Mouse (Mus musculus): ENCODE data around the gene Tex35. TPM values are rescaled to one million over a fixed set of nuclear protein-coding genes. Genes with fewer than 3 reads are reported as not detected.

Gene Tex35
- polyA plus RNA-seq, 1 experiment from 2014 or later = 0.22 TPM

GRCm38 (mm10) chr1:157081999-157082398, 26.5 kb downstream of the Tex35 start:
- ATAC-seq (no peak), DNase-seq (ENCODE audit: low read depth, low spot score) (no peak)
- ChIA-PET CTCF (interaction anchor here (0.7 to 4.1 kb wide), 5 partner anchors 165 to 461 kb away, joined by 3 to 40 read pairs (median 3); no protein-coding TSS in a partner anchor), POLR2A (interaction anchor here (0.7 kb wide), 1 partner anchor 23 kb away, joined by 3 read pairs; no protein-coding TSS in a partner anchor)
- in situ Hi-C loops (cut with MboI; ENCODE audit: low pct_unique_long_range_greater_than_20kb) = loop anchor here (5.0 kb wide), 1 partner anchor 200 kb away; no protein-coding TSS in a partner anchor
- no peaks in the 10 kb centered on the region for H3K27me3 ChIP-seq
- no peak for TF ChIP-seq CTCF (IDR thresholded peaks at IDR 0.05)

- ChIA-PET POLR2A (interaction anchor here (0.6 to 0.7 kb wide), 2 partner anchors 24 to 26 kb away, joined by 3 read pairs; no protein-coding TSS in a partner anchor), CTCF (interaction anchor here (0.6 to 4.1 kb wide), 7 partner anchors 116 to 462 kb away, joined by 3 to 40 read pairs (median 3); no protein-coding TSS in a partner anchor)
- DNase-seq (ENCODE audit: low read depth, low spot score) (no peak), ATAC-seq (peak; percentile 18)
- in situ Hi-C loops (cut with MboI; ENCODE audit: low pct_unique_long_range_greater_than_20kb) = loop anchor here (5.0 kb wide), 1 partner anchor 201 kb away; no protein-coding TSS in a partner anchor
- no peak for TF ChIP-seq CTCF (IDR thresholded peaks at IDR 0.05)
- H3K27me3 ChIP-seq = no peaks in the 10 kb centered on the region
Observed at GRCm38 (mm10) chr1:157081076-157081804, 27.2 kb downstream of the Tex35 start.

- ChIA-PET CTCF (interaction anchor here (0.7 to 4.1 kb wide), 6 partner anchors 163 to 350 kb away, joined by 3 to 40 read pairs (median 4); no protein-coding TSS in a partner anchor), POLR2A (no interaction called here)
- TF ChIP-seq CTCF (IDR thresholded peaks at IDR 0.05) = no peak
- in situ Hi-C loops (cut with MboI; ENCODE audit: low pct_unique_long_range_greater_than_20kb) = loop anchor here (5.0 kb wide), 1 partner anchor 202 kb away; no protein-coding TSS in a partner anchor
- no peak for DNase-seq (ENCODE audit: low read depth, low spot score)
- H3K27me3 ChIP-seq = no peaks in the 10 kb centered on the region
- no peak for ATAC-seq
Observed at GRCm38 (mm10) chr1:157080071-157080470, 28.4 kb downstream of the Tex35 start.

GRCm38 (mm10) chr1:157079384-157080025, 29.0 kb downstream of the Tex35 start:
- no peak for TF ChIP-seq CTCF (IDR thresholded peaks at IDR 0.05)
- peak; percentile 74 for ATAC-seq
- ChIA-PET CTCF (interaction anchor here (0.7 to 4.1 kb wide), 6 partner anchors 163 to 349 kb away, joined by 3 to 40 read pairs (median 4); no protein-coding TSS in a partner anchor), POLR2A (no interaction called here)
- no peak for DNase-seq (ENCODE audit: low read depth, low spot score)
- in situ Hi-C loops (cut with MboI; ENCODE audit: low pct_unique_long_range_greater_than_20kb) = loop anchor here (5.0 kb wide), 4 partner anchors 77 to 337 kb away; no protein-coding TSS in a partner anchor
- H3K27me3 ChIP-seq = no peaks in the 10 kb centered on the region

- ATAC-seq = peak; percentile 35
Observed at GRCm38 (mm10) chr1:157076781-157077705, 31.4 kb downstream of the Tex35 start.

GRCm38 (mm10) chr1:157076257-157076656, 32.2 kb downstream of the Tex35 start:
- DNase-seq (ENCODE audit: low read depth, low spot score) (no peak), ATAC-seq (no peak)
- in situ Hi-C loops (cut with MboI; ENCODE audit: low pct_unique_long_range_greater_than_20kb) = loop anchor here (5.0 kb wide), 3 partner anchors 74 to 334 kb away; no protein-coding TSS in a partner anchor
- no peaks in the 10 kb centered on the region for H3K27me3 ChIP-seq
- no peak for TF ChIP-seq CTCF (IDR thresholded peaks at IDR 0.05)
- ChIA-PET CTCF (interaction anchor here (0.6 to 3.8 kb wide), 20 partner anchors 14 to 339 kb away, joined by 3 to 54 read pairs (median 4); no protein-coding TSS in a partner anchor), POLR2A (interaction anchor here (0.7 kb wide), 1 partner anchor 69 kb away, joined by 3 read pairs; no protein-coding TSS in a partner anchor)

More at GRCm38 (mm10) chr1:157076781-157077705, 31.4 kb downstream of the Tex35 start:
- POLR2A ChIA-PET = interaction anchor here (0.6 to 1.4 kb wide), 3 partner anchors 151 to 313 kb away, joined by 3 to 4 read pairs (median 3); no protein-coding TSS in a partner anchor
- TF ChIP-seq CTCF (IDR thresholded peaks at IDR 0.05) = no peak
- in situ Hi-C loops (cut with MboI; ENCODE audit: low pct_unique_long_range_greater_than_20kb) = loop anchor here (5.0 kb wide), 3 partner anchors 75 to 335 kb away; no protein-coding TSS in a partner anchor
- DNase-seq (ENCODE audit: low read depth, low spot score) = no peak
- H3K27me3 ChIP-seq = no peaks in the 10 kb centered on the region
- CTCF ChIA-PET = interaction anchor here (0.7 to 3.8 kb wide), 20 partner anchors 8 to 340 kb away, joined by 3 to 54 read pairs (median 4); no protein-coding TSS in a partner anchor

- no peaks in the 10 kb centered on the region for H3K27me3 ChIP-seq
- DNase-seq (ENCODE audit: low read depth, low spot score) (no peak), ATAC-seq (no peak)
- ChIA-PET POLR2A (no interaction called here), CTCF (interaction anchor here (1.2 to 3.8 kb wide), 2 partner anchors 157 to 256 kb away, joined by 3 to 54 read pairs; no protein-coding TSS in a partner anchor)
- no peak for TF ChIP-seq CTCF (IDR thresholded peaks at IDR 0.05)
- in situ Hi-C loops (cut with MboI; ENCODE audit: low pct_unique_long_range_greater_than_20kb) = loop anchor here (5.0 kb wide), 3 partner anchors 73 to 333 kb away; no protein-coding TSS in a partner anchor
Observed at GRCm38 (mm10) chr1:157074937-157075336, 33.5 kb downstream of the Tex35 start.

- CTCF ChIA-PET = interaction anchor here (3.8 kb wide), 1 partner anchor 156 kb away, joined by 54 read pairs; no protein-coding TSS in a partner anchor
- in situ Hi-C loops (cut with MboI; ENCODE audit: low pct_unique_long_range_greater_than_20kb) = no loop called here
Observed at GRCm38 (mm10) chr1:157074371-157074770, 34.1 kb downstream of the Tex35 start.

GRCm38 (mm10) chr1:157073592-157073991, 34.9 kb downstream of the Tex35 start:
- DNase-seq (ENCODE audit: low read depth, low spot score) (no peak), ATAC-seq (no peak)
- POLR2A ChIA-PET = no interaction called here
- no peak for TF ChIP-seq CTCF (IDR thresholded peaks at IDR 0.05)
- CTCF ChIA-PET = no interaction called here
- H3K27me3 ChIP-seq = no peaks in the 10 kb centered on the region
- in situ Hi-C loops (cut with MboI; ENCODE audit: low pct_unique_long_range_greater_than_20kb) = no loop called here

More at GRCm38 (mm10) chr1:157074371-157074770, 34.1 kb downstream of the Tex35 start:
- DNase-seq (ENCODE audit: low read depth, low spot score) (no peak), ATAC-seq (no peak)
- H3K27me3 ChIP-seq = no peaks in the 10 kb centered on the region
- POLR2A ChIA-PET = no interaction called here
- no peak for TF ChIP-seq CTCF (IDR thresholded peaks at IDR 0.05)
